Mouse (Mus musculus): ENCODE data around the gene Jak1. TPM values are rescaled to one million over a fixed set of nuclear protein-coding genes. Genes with fewer than 3 reads are reported as not detected.

Gene Jak1
- polyA plus RNA-seq, 1 experiment from 2014 or later, result 46.3 TPM

DNA sequence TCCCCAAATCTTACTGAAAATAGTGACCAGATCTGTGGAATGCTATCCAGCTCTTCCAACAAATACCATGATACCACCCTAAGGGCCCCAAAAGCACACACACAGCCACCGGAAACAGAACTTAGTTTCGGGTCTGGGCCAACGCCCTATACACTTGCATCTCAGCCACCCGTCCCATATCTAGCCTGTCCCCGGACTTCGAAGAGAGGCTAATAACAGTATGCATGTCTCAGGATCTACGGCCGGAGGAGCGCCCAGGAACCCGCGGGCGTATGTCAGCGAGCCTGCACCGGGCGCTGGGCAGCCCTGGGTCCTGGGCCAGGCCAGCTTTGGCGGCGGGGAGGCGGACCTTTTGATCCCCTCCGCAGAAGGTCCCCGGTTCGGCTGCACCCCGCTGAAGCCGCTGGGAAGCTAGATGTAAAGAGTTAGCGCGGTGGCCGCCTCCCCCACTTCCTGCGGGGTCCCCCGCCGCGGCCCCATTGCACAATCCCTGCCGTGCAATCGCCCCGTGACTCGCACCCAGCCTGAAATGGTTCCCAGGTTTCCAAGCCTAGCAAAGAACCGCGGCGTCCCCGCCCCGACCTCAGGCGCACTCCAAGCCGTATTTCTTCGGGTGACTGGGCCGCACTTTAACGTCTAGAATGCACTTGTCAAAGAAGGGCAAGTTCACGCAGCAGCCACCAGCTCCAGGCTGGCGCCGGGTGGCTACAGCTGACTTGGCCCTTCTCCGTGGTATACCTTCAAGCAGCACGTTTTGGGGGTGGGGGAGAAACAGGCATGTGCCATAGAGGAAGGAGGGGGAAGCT is 27.9 kb upstream of the Jak1 start:
- Histone ChIP-seq H3K27me3 (replicated peaks; ENCODE audit: control insufficient read depth, insufficient read depth, low read length) (no peaks in the 10 kb centered on the region), H3K36me3 (ENCODE audit: control insufficient read depth, insufficient read depth) (no peaks in the 10 kb centered on the region), H3K9ac (ENCODE audit: low read depth, low read length) (peak overlapping the region; percentile 66), H3K4me1 (replicated peaks; ENCODE audit: control insufficient read depth, insufficient read depth, low read length) (peaks cover 10% of the 10 kb centered on the region; the same call in 1 of the 2 replicates), H3K4me2 (replicated peaks; ENCODE audit: low read depth) (peak overlapping the region; percentile 94), H3K27ac (ENCODE audit: low read depth, low read length) (peak overlapping the region; percentile 98), H3K4me3 (ENCODE audit: low read depth, low read length) (peak overlapping the region; percentile 49), H3K9me3 (ENCODE audit: control insufficient read depth) (no peaks in the 10 kb centered on the region)
- TF ChIP-seq CTCF (IDR thresholded peaks at IDR 0.05; ENCODE audit: low read depth), result no peak
- 1% methylated on average over 49 of the region's 49 CpGs for WGBS
- ATAC-seq, result peak; percentile 60

DNA sequence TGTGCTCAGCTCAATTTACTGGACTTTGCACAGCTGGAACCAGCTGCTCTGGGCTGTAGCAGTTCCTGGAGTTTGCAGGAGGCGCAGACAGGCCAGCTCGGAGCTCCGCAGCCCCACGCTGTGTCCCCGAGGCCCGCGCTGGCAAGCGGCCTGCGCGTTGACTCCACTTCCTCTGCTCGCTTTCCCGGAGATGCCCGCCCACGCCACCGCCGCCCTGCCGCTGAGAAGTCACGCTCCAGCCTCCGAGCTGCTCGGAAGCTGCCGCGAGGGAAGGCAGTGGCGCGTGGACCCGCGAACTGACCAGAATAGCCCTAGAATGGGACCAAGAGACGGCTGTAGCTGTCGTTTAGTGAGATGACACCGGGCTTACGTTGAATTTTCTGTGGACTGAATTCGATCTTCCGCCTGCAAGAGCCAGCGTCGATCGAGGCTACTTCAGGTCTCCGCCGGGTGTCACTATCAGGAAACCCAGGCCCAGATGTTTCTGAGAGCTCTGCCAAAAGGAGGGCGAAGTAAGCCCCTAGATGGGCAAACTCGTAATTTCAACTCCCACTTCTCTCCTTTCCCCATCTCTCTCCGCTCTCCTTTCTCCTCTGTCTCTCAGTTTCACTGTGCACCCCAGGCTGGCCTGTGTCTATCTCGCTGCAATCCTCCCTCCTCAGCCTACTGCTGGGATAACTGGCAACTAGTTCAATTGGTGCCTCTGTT is 27.1 kb upstream of the Jak1 start:
- TF ChIP-seq CTCF (IDR thresholded peaks at IDR 0.05; ENCODE audit: low read depth), result peak; percentile 33
- ATAC-seq, result peak; percentile 97
- no peaks in the 10 kb centered on the region for H3K9me3 ChIP-seq (ENCODE audit: control insufficient read depth)
- 3% methylated on average over 41 of the region's 41 CpGs for WGBS
- H3K9ac ChIP-seq (ENCODE audit: low read depth, low read length), result peak overlapping the region; percentile 66
- H3K27me3 ChIP-seq (replicated peaks; ENCODE audit: control insufficient read depth, insufficient read depth, low read length), result no peaks in the 10 kb centered on the region
- peak overlapping the region; percentile 98 for H3K27ac ChIP-seq (ENCODE audit: low read depth, low read length)
- peak overlapping the region; percentile 94 for H3K4me2 ChIP-seq (replicated peaks; ENCODE audit: low read depth)
- no peaks in the 10 kb centered on the region for H3K36me3 ChIP-seq (ENCODE audit: control insufficient read depth, insufficient read depth)
- peaks cover 10% of the 10 kb centered on the region; the same call in 1 of the 2 replicates for H3K4me1 ChIP-seq (replicated peaks; ENCODE audit: control insufficient read depth, insufficient read depth, low read length)
- H3K4me3 ChIP-seq (ENCODE audit: low read depth, low read length), result peak overlapping the region; percentile 49

DNA sequence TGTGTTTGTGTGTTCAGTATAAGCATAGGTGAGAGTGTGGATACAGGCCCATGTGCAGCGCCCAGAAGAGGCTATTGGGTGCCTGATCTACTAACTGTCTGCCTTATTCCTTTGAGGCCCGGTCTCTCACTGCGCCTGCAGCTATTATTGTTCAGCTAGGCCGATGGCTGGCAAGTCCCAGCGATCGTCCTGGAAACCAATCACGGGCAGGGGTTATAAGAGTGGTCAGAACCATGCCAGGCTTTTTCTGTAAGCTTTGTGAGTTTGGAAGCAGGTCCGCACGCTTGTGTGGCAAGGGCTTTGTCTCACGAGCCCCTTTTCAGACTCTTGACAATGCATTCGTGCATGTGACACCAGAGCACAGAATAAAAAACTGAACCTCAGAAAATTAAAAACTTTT is 23.2 kb upstream of the Jak1 start:
- no peaks in the 10 kb centered on the region for H3K9me3 ChIP-seq (ENCODE audit: control insufficient read depth)

DNA sequence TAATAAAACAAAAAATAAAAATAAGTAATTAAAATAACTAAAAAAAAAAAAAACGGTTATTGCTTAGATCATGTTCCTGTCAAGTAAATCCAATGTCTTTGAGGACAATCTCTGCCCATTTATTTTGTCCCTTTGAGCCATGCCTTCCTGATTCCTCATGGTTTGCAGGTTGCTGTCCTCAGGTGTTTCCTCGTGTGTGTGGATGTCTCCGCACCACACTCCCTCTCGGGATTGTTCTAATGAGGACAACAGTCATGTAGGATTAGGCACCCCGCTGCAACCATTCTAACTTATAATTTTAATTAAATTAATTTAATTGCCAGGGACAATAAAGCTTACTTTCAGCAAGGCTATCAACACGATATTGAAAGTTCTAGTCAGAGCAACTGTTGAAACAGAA is 21.5 kb upstream of the Jak1 start:
- 87% methylated on average over 6 of the region's 6 CpGs for WGBS
- no peak overlapping the region for H3K9ac ChIP-seq (ENCODE audit: low read depth, low read length)
- no peak for ATAC-seq

More for the DNA sequence above, 23.2 kb upstream of the Jak1 start:
- no peak overlapping the region for H3K27ac ChIP-seq (ENCODE audit: low read depth, low read length)
- no peak for TF ChIP-seq CTCF (IDR thresholded peaks at IDR 0.05; ENCODE audit: low read depth)
- H3K27me3 ChIP-seq (replicated peaks; ENCODE audit: control insufficient read depth, insufficient read depth, low read length), result no peaks in the 10 kb centered on the region
- no peak overlapping the region for H3K4me2 ChIP-seq (replicated peaks; ENCODE audit: low read depth)
- ATAC-seq, result no peak
- no peak overlapping the region for H3K9ac ChIP-seq (ENCODE audit: low read depth, low read length)
- H3K4me1 ChIP-seq (replicated peaks; ENCODE audit: control insufficient read depth, insufficient read depth, low read length), result peaks cover 6% of the 10 kb centered on the region; the same call in 1 of the 2 replicates
- WGBS, result 91% methylated on average over 11 of the region's 11 CpGs
- no peak overlapping the region for H3K4me3 ChIP-seq (ENCODE audit: low read depth, low read length)
- no peaks in the 10 kb centered on the region for H3K36me3 ChIP-seq (ENCODE audit: control insufficient read depth, insufficient read depth)

DNA sequence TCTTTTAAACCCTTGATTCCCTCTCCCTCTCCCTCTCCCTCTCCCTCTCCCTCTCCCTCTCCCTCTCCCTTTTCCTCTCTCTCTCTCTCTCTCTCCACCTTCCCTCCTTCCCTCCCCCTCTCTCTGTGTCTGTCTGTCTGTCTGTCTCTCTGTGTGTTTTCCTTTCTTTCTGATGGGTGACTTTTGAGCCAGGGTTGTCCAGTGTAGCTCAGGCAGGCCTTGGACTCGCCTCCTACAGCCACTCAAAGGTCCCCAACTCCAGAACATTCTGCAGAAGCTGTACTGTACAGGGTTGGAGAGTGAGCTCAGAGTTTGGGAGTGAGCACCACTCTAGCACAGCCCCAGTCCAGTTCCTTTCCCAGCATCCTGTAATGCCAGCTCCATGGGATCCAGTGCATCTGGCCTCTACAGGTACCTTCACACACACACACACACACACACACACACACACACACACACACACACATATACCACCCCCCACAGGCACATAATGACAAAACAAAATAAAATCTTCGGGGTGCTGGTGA is 20.9 kb upstream of the Jak1 start:
- Histone ChIP-seq H3K9me3 (ENCODE audit: control insufficient read depth) (no peaks in the 10 kb centered on the region), H3K27ac (ENCODE audit: low read depth, low read length) (no peak overlapping the region), H3K4me2 (replicated peaks; ENCODE audit: low read depth) (no peak overlapping the region), H3K4me3 (ENCODE audit: low read depth, low read length) (no peak overlapping the region), H3K4me1 (replicated peaks; ENCODE audit: control insufficient read depth, insufficient read depth, low read length) (no peaks in the 10 kb centered on the region), H3K9ac (ENCODE audit: low read depth, low read length) (no peak overlapping the region), H3K36me3 (ENCODE audit: control insufficient read depth, insufficient read depth) (no peaks in the 10 kb centered on the region), H3K27me3 (replicated peaks; ENCODE audit: control insufficient read depth, insufficient read depth, low read length) (no peaks in the 10 kb centered on the region)
- TF ChIP-seq CTCF (IDR thresholded peaks at IDR 0.05; ENCODE audit: low read depth), result no peak
- 78% methylated on average over 2 of the region's 2 CpGs for WGBS
- no peak for ATAC-seq

More for the DNA sequence above, 21.5 kb upstream of the Jak1 start:
- Histone ChIP-seq H3K9me3 (ENCODE audit: control insufficient read depth) (no peaks in the 10 kb centered on the region), H3K27me3 (replicated peaks; ENCODE audit: control insufficient read depth, insufficient read depth, low read length) (no peaks in the 10 kb centered on the region), H3K4me3 (ENCODE audit: low read depth, low read length) (no peak overlapping the region), H3K4me1 (replicated peaks; ENCODE audit: control insufficient read depth, insufficient read depth, low read length) (no peaks in the 10 kb centered on the region), H3K4me2 (replicated peaks; ENCODE audit: low read depth) (no peak overlapping the region), H3K36me3 (ENCODE audit: control insufficient read depth, insufficient read depth) (no peaks in the 10 kb centered on the region), H3K27ac (ENCODE audit: low read depth, low read length) (no peak overlapping the region)
- TF ChIP-seq CTCF (IDR thresholded peaks at IDR 0.05; ENCODE audit: low read depth), result no peak

DNA sequence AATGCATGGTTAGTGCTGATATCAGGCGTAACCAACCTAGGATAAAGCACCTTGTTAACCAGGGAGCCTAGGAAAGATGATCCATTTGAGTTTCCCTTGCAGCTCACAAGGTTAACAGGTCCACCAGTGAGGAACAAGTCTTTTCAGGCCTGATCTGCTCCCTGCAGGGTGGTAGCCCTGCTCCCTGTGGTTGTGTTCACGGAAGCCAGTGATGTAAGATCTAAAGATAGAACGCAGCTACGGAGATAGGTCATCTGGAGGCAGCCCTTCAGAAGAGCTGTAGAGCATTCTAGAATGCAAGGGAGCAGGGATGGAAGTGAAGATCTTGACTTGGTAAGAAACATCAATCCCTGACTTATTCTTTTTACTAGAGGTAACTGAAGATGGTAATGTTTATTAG is 18.9 kb upstream of the Jak1 start:
- Histone ChIP-seq H3K36me3 (ENCODE audit: control insufficient read depth, insufficient read depth) (no peaks in the 10 kb centered on the region), H3K27me3 (replicated peaks; ENCODE audit: control insufficient read depth, insufficient read depth, low read length) (no peaks in the 10 kb centered on the region)
- WGBS, result 78% methylated on average over 4 of the region's 4 CpGs

More for the DNA sequence above, 18.9 kb upstream of the Jak1 start:
- Histone ChIP-seq H3K4me1 (replicated peaks; ENCODE audit: control insufficient read depth, insufficient read depth, low read length) (no peaks in the 10 kb centered on the region), H3K9ac (ENCODE audit: low read depth, low read length) (no peak overlapping the region), H3K4me2 (replicated peaks; ENCODE audit: low read depth) (no peak overlapping the region), H3K4me3 (ENCODE audit: low read depth, low read length) (no peak overlapping the region), H3K9me3 (ENCODE audit: control insufficient read depth) (no peaks in the 10 kb centered on the region), H3K27ac (ENCODE audit: low read depth, low read length) (no peak overlapping the region)
- TF ChIP-seq CTCF (IDR thresholded peaks at IDR 0.05; ENCODE audit: low read depth), result no peak
- ATAC-seq, result no peak

Data from intestine, postnatal 0 days (tissue).